Mouse (Mus musculus) G1E (cell line): ENCODE results near the gene Tbx19.

Experiments
- CTCF ChIP-seq: IDR thresholded peaks from 2 replicates; pipeline ENCODE4 v1.5.1; 2012; ENCODE audit warnings: low read depth, low read length, inconsistent platforms, mixed read lengths
- GATA1 ChIP-seq: IDR thresholded peaks from 2 replicates; pipeline ENCODE4 v1.6.1; 2012; ENCODE audit warnings: borderline replicate concordance, low read length, inconsistent platforms, mixed read lengths
- POLR2AphosphoS5 ChIP-seq: IDR thresholded peaks from 2 replicates; pipeline ENCODE4 v1.6.1; 2012; ENCODE audit warnings: low read depth, low read length, inconsistent platforms; ENCODE audit not compliant: insufficient replicate concordance

- TF ChIP-seq CTCF (no peak), GATA1 (no peak), POLR2AphosphoS5 (no peak)
Observed at GRCm38 (mm10) chr1:165200748-165201147, 40.2 kb upstream of the Tbx19 start.
